Mouse (Mus musculus) liver, embryonic 14.5 days (tissue): ENCODE results near the gene Rims3. TPM values are rescaled to one million over a fixed set of nuclear protein-coding genes. Genes with fewer than 3 reads are reported as not detected.
A peak's percentile ranks its signal among the peaks of the same experiment; 100 is the strongest.

Experiments used
- ATAC-seq: fragments of 200-750 bp; cut with Nextera tagmentation; 2 replicates; pipeline ENCODE4 v1.8.0; 2017; ENCODE audit warnings: moderate number of reproducible peaks, mild to moderate bottlenecking, moderate library complexity; ENCODE audit not compliant: insufficient read depth
- DNase-seq, 3 experiments: peaks; one replicate each; pipeline ENCODE4 v3.0.0-alpha.2; 2012 to 2013; ENCODE audit warnings: low read depth in 3 of 3, low spot score in 3 of 3
- H3K27ac ChIP-seq: fragments of 300-500 bp; sonication (generic); 2 replicates; pipeline ENCODE4 v1.5.1; 2014; ENCODE audit warnings: moderate library complexity, mild to moderate bottlenecking, control low read depth, inconsistent platforms
- H3K27me3 ChIP-seq: fragments of 300-500 bp; sonication (generic); 2 replicates; pipeline ENCODE4 v1.6.1; 2014; ENCODE audit warnings: mild to moderate bottlenecking, low read length, moderate library complexity; ENCODE audit not compliant: control insufficient read depth, insufficient read depth
- H3K36me3 ChIP-seq: fragments of 300-500 bp; sonication (generic); replicated peaks from 2 replicates; pipeline ENCODE4 v1.6.1; 2014; ENCODE audit warnings: low read depth; ENCODE audit not compliant: control insufficient read depth, insufficient read depth
- H3K4me1 ChIP-seq, 2 experiments: fragments of 200-500 bp in 1 of 2; fragments of 300-500 bp in 1 of 2; sonication (generic) in 1 of 2; replicated peaks; 2 replicates each; pipeline ENCODE4 v1.6.1; 2012 to 2014; ENCODE audit warnings: antibody characterized with exemption in 1 of 2, inconsistent platforms in 1 of 2, low read length in 1 of 2; ENCODE audit not compliant: control insufficient read depth in 2 of 2, insufficient read depth in 2 of 2
- H3K4me2 ChIP-seq: fragments of 300-500 bp; sonication (generic); 2 replicates; pipeline ENCODE4 v1.6.1; 2014; ENCODE audit warnings: low read depth, mild to moderate bottlenecking, control low read depth, moderate library complexity
- H3K4me3 ChIP-seq, 2 experiments: fragments of 200-500 bp in 1 of 2; fragments of 300-500 bp in 1 of 2; sonication (generic) in 1 of 2; 2 replicates each; pipeline ENCODE4 v1.5.1; 2012 to 2014; ENCODE audit warnings: low read depth in 2 of 2, low read length in 2 of 2, mild to moderate bottlenecking in 2 of 2, control low read depth in 1 of 2, inconsistent platforms in 1 of 2, moderate library complexity in 1 of 2; ENCODE audit not compliant: insufficient read depth in 1 of 2
- H3K9ac ChIP-seq: fragments of 300-500 bp; sonication (generic); replicated peaks from 2 replicates; pipeline ENCODE4 v1.6.1; 2014; ENCODE audit warnings: mild to moderate bottlenecking, control low read depth, moderate library complexity
- H3K9me3 ChIP-seq: fragments of 300-500 bp; sonication (generic); 2 replicates; pipeline ENCODE4 v1.6.1; 2016; ENCODE audit warnings: low read length, mixed read lengths; ENCODE audit not compliant: control insufficient read depth
- CTCF ChIP-seq: IDR thresholded peaks from 2 replicates; pipeline ENCODE4 v1.5.1; 2016; ENCODE audit warnings: antibody characterized with exemption, low read depth, control low read depth
- EP300 ChIP-seq: IDR thresholded peaks from 2 replicates; pipeline ENCODE4 v1.6.1; 2016; ENCODE audit warnings: antibody characterized with exemption, low read depth
- WGBS: fragments of 180-500 bp; shearing (Covaris S2); extraction: QIAGEN DNeasy Blood & Tissue Kit; methylation state at CpG from one replicate; pipeline ENCODE4 v1.1.7; 2014; ENCODE audit not compliant: insufficient replicate concordance; 5-methylcytosine and 5-hydroxymethylcytosine counted together
- polyA plus RNA-seq, 2 experiments: library from polyadenylated mRNA; depleted of rRNA in 1 of 2; stranded (reverse) in 1 of 2; unstranded in 1 of 2; fragments of >200 nt; fragmentation: Nextera tagmentation in 1 of 2; extraction: Ambion mirVana in 1 of 2; gene quantifications; 2 replicates each; pipeline versions ENCODE4 v1.2.1 to v1.2.3; 2012 to 2014

The Rims3 gene
- polyA plus RNA-seq, 2 experiments: 0.15 to 0.19 TPM

- no peak for DNase-seq
- H3K9me3 ChIP-seq: no peaks in the 10 kb centered on the region
- no peak for ATAC-seq
- peaks cover 24 to 25% of the 10 kb centered on the region in 2 experiments for H3K4me1 ChIP-seq
- no peaks in the 10 kb centered on the region for H3K27me3 ChIP-seq
- H3K4me2 ChIP-seq: peak overlapping the region; percentile 67
- TF ChIP-seq CTCF (no peak), EP300 (no peak)
- H3K9ac ChIP-seq: no peak overlapping the region
- no peaks in the 10 kb centered on the region; the same call in 1 of the 2 replicates for H3K36me3 ChIP-seq
- no peak overlapping the region for H3K4me3 ChIP-seq
- WGBS: 85% methylated on average over 2 of the region's 2 CpGs
- H3K27ac ChIP-seq: no peak overlapping the region
Measured at GRCm38 (mm10) chr4:120822191-120822911, 32.3 kb upstream of the Rims3 start.

- no peaks in the 10 kb centered on the region; the same call in 1 of the 2 replicates for H3K36me3 ChIP-seq
- peak overlapping the region; percentile 67 for H3K4me2 ChIP-seq
- WGBS: under 1% methylated on average over 52 of the region's 53 CpGs
- no peaks in the 10 kb centered on the region for H3K27me3 ChIP-seq
- no peak for TF ChIP-seq CTCF
- TF ChIP-seq EP300: no peak
- no peaks in the 10 kb centered on the region for H3K9me3 ChIP-seq
- peak overlapping the region; percentile 96 for H3K27ac ChIP-seq
- H3K4me3 ChIP-seq: peak overlapping the region; percentile 88
- peak overlapping the region; percentile 99 for H3K9ac ChIP-seq
- H3K4me1 ChIP-seq: peaks cover 19 to 25% of the 10 kb centered on the region in 2 experiments
- DNase-seq (peak; percentile 88 to 91 (median 90)), ATAC-seq (peak; percentile 93)
Measured at GRCm38 (mm10) chr4:120825100-120825553, 29.5 kb upstream of the Rims3 start.

- peak; percentile 95 for ATAC-seq
- WGBS: under 1% methylated on average over 54 of the region's 55 CpGs
- DNase-seq: peak; percentile 99
- no peaks in the 10 kb centered on the region; the same call in 1 of the 2 replicates for H3K36me3 ChIP-seq
- no peaks in the 10 kb centered on the region for H3K27me3 ChIP-seq
- TF ChIP-seq CTCF: no peak
- TF ChIP-seq EP300: peak; percentile 58; the same call in 1 of the 2 replicates
- H3K4me3 ChIP-seq: peak overlapping the region; percentile 88
- H3K4me1 ChIP-seq: peaks cover 19 to 25% of the 10 kb centered on the region in 2 experiments
- peak overlapping the region; percentile 99 for H3K9ac ChIP-seq
- H3K27ac ChIP-seq: peak overlapping the region; percentile 96
- H3K4me2 ChIP-seq: peak overlapping the region; percentile 67
- H3K9me3 ChIP-seq: no peaks in the 10 kb centered on the region
Measured at GRCm38 (mm10) chr4:120825577-120826326, 28.9 kb upstream of the Rims3 start.

GRCm38 (mm10) chr4:120826418-120826817 is 28.2 kb upstream of the Rims3 start:
- Histone ChIP-seq H3K4me2 (peak overlapping the region; percentile 67), H3K27ac (peak overlapping the region; percentile 90), H3K4me3 (peak overlapping the region in 1 of 2 experiments; percentile 88; a peak in 2 of 4 replicates), H3K9ac (no peak overlapping the region), H3K9me3 (no peaks in the 10 kb centered on the region), H3K4me1 (peaks cover 19 to 25% of the 10 kb centered on the region in 2 experiments), H3K27me3 (no peaks in the 10 kb centered on the region), H3K36me3 (no peaks in the 10 kb centered on the region; the same call in 1 of the 2 replicates)
- 86% methylated on average over 6 of the region's 6 CpGs for WGBS
- ATAC-seq (no peak), DNase-seq (no peak)
- TF ChIP-seq CTCF: no peak
- TF ChIP-seq EP300: no peak

GRCm38 (mm10) chr4:120830767-120831166 is 23.8 kb upstream of the Rims3 start:
- WGBS: 54% methylated on average over 5 of the region's 5 CpGs
- peaks cover 4% of the 10 kb centered on the region in 2 experiments; a peak in 2 of 4 replicates for H3K4me1 ChIP-seq
- TF ChIP-seq CTCF (no peak), EP300 (no peak)
- no peak overlapping the region for H3K27ac ChIP-seq
- no peaks in the 10 kb centered on the region for H3K36me3 ChIP-seq
- H3K9ac ChIP-seq: no peak overlapping the region
- H3K9me3 ChIP-seq: no peaks in the 10 kb centered on the region
- no peaks in the 10 kb centered on the region for H3K27me3 ChIP-seq
- ATAC-seq: no peak
- no peak for DNase-seq
- H3K4me3 ChIP-seq: no peak overlapping the region
- H3K4me2 ChIP-seq: no peak overlapping the region
